Mouse (Mus musculus) small intestine, adult 2 months (tissue): Measurements from ENCODE around the gene Kif15.

ENCODE experiments used
- CTCF ChIP-seq: fragments of 200-500 bp; IDR thresholded peaks from 2 replicates; pipeline ENCODE4 v1.5.1; 2012; ENCODE audit warnings: low read depth, mild to moderate bottlenecking, control low read depth, inconsistent platforms, low read length, moderate library complexity, mixed read lengths; ENCODE audit not compliant: insufficient replicate concordance, insufficient read length; ENCODE audit errors: extremely low read depth
- POLR2A ChIP-seq: fragments of 200-500 bp; IDR thresholded peaks from 2 replicates; pipeline ENCODE4 v1.6.1; 2012; ENCODE audit warnings: low read depth, mild to moderate bottlenecking, control low read depth, inconsistent platforms, low read length, moderate library complexity

DNA sequence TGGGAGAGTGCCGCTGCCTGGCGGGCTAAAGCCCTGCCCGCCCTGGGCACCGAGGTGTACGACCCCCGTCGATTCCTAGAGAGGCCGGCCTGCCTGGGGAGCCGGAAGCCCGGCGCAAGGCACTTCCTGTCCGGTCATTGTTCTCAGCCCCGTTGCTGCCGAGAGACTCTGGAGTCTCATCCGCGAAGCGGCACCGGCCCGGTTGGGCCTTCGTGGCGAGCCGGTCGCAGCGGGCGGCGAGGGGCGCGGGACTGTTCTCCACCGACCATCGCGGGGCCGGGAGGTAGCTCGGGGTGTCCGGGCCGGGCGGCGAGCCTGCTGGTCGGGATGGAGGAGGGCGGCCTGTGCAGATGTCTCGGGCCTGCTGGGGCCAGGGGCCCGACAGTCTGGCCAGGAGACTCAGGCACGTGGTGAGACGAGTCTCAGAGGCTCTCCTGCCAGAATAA lies 27.9 kb upstream of the Kif15 start, which contains the start of gene Zfp105:
- no peak for TF ChIP-seq CTCF
- no peak for TF ChIP-seq POLR2A
